Mouse (Mus musculus) frontal cortex, adult 2 months (tissue): ENCODE measurements at regions not wholly inside any gene's neighbourhood (a gene's known extent, or its start where the extent isn't known, plus 50 kb on each side); places are given as distances from the start of the nearest gene placed in this dataset.
A peak's percentile ranks its signal among the peaks of the same experiment; 100 is the strongest.

Source experiments
- DNase-seq, 2 experiments: peaks; one replicate each; pipeline ENCODE4 v3.0.0; 2022; ENCODE audit warnings: low spot score in 1 of 2; ENCODE audit errors: extremely low spot score in 1 of 2

- no peak for DNase-seq
Observed at GRCm38 (mm10) chr15:8582676-8583075, 62.9 kb upstream of the Gm2310 start.

GRCm38 (mm10) chr15:8581146-8581913, 61.6 kb upstream of the Gm2310 start:
- DNase-seq: no peak

- no peak for DNase-seq
Observed at GRCm38 (mm10) chr15:8580077-8580476, 60.3 kb upstream of the Gm2310 start.

- DNase-seq: peak in 1 of 2 experiments; percentile 73
Observed at GRCm38 (mm10) chr15:8577480-8577881, 57.7 kb upstream of the Gm2310 start.

- no peak for DNase-seq
Observed at GRCm38 (mm10) chr15:8576975-8577374, 57.2 kb upstream of the Gm2310 start.

- peak in 1 of 2 experiments; percentile 16 for DNase-seq
Observed at GRCm38 (mm10) chr15:8569617-8570016, 49.9 kb upstream of the Gm2310 start.
